Mouse (Mus musculus) hindbrain, embryonic 14.5 days (tissue): Measurements from ENCODE around the gene Ccdc15. TPM values are rescaled to one million over a fixed set of nuclear protein-coding genes. Genes with fewer than 3 reads are reported as not detected.

Experiments used
- ATAC-seq: fragments of 200-750 bp; cut with Nextera tagmentation; 2 replicates; pipeline ENCODE4 v1.8.0; 2017; ENCODE audit warnings: moderate number of reproducible peaks, mild to moderate bottlenecking, moderate TSS enrichment, moderate library complexity; ENCODE audit not compliant: low FRiP score
- DNase-seq: peaks from one replicate; pipeline ENCODE4 v3.0.0-alpha.2; 2015; ENCODE audit warnings: low spot score
- H3K27ac ChIP-seq: fragments of 300-500 bp; sonication (generic); 2 replicates; pipeline ENCODE4 v1.5.1; 2014; ENCODE audit warnings: mild to moderate bottlenecking, moderate library complexity
- H3K27me3 ChIP-seq: fragments of 300-500 bp; sonication (generic); 2 replicates; pipeline ENCODE4 v1.6.1; 2014; ENCODE audit warnings: mild to moderate bottlenecking, low read length, mixed read lengths; ENCODE audit not compliant: control insufficient read depth, insufficient read depth
- H3K36me3 ChIP-seq: fragments of 300-500 bp; sonication (generic); replicated peaks from 2 replicates; pipeline ENCODE4 v1.6.1; 2014; ENCODE audit not compliant: control insufficient read depth, insufficient read depth
- H3K4me1 ChIP-seq: fragments of 300-500 bp; sonication (generic); replicated peaks from 2 replicates; pipeline ENCODE4 v1.6.1; 2014; ENCODE audit warnings: antibody characterized with exemption, low read length, mixed read lengths; ENCODE audit not compliant: control insufficient read depth, insufficient read depth
- H3K4me2 ChIP-seq: fragments of 300-500 bp; sonication (generic); replicated peaks from 2 replicates; pipeline ENCODE4 v1.6.1; 2014; ENCODE audit warnings: mild to moderate bottlenecking, moderate library complexity
- H3K4me3 ChIP-seq: fragments of 300-500 bp; sonication (generic); replicated peaks from 2 replicates; pipeline ENCODE4 v1.5.1; 2014; ENCODE audit warnings: mild to moderate bottlenecking, low read length
- H3K9ac ChIP-seq: fragments of 300-500 bp; sonication (generic); 2 replicates; pipeline ENCODE4 v1.6.1; 2014
- H3K9me3 ChIP-seq: fragments of 300-500 bp; sonication (generic); 2 replicates; pipeline ENCODE4 v1.6.1; 2016; ENCODE audit warnings: low read length; ENCODE audit not compliant: control insufficient read depth
- WGBS: fragments of 180-500 bp; shearing (Covaris S2); extraction: QIAGEN DNeasy Blood & Tissue Kit; methylation state at CpG from one replicate; pipeline ENCODE4 v1.1.7; 2014; 5-methylcytosine and 5-hydroxymethylcytosine counted together
- polyA plus RNA-seq: library from polyadenylated mRNA; unstranded; fragments of >200 nt; fragmentation: Nextera tagmentation; extraction: Ambion mirVana; gene quantifications from 2 replicates; pipeline ENCODE4 v1.2.1, GENCODE M21; 2014

Gene Ccdc15
- polyA plus RNA-seq, 1 experiment from 2014 or later: 7.0 TPM

DNA sequence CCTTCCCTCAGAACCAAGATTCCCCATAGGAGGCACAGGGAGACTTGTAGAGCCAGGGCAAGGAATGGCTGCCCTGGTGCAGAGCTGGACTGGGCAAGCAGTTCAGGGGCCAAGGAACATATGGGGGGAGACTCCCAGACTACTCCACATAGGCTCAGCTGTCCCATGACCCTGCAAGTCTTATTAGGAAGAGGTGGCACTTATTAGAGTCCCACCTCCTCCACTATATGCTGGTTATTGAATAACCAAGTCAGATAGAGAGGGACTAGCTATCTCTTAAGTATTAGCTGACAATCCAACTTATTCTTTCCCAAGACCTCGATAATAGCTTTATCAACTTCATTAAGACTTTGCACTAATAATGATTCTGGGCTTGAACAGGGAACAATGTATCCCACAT, 102.4 kb downstream of the Ccdc15 start:
- H3K4me3 ChIP-seq: no peak overlapping the region
- H3K27me3 ChIP-seq: no peaks in the 10 kb centered on the region
- WGBS: 94% methylated on average over 1 of the region's 1 CpGs
- H3K36me3 ChIP-seq: no peaks in the 10 kb centered on the region
- H3K4me2 ChIP-seq: no peak overlapping the region
- H3K27ac ChIP-seq: no peak overlapping the region
- H3K9ac ChIP-seq: no peak overlapping the region
- DNase-seq (no peak), ATAC-seq (no peak)
- H3K9me3 ChIP-seq: no peaks in the 10 kb centered on the region
- H3K4me1 ChIP-seq: no peaks in the 10 kb centered on the region

DNA sequence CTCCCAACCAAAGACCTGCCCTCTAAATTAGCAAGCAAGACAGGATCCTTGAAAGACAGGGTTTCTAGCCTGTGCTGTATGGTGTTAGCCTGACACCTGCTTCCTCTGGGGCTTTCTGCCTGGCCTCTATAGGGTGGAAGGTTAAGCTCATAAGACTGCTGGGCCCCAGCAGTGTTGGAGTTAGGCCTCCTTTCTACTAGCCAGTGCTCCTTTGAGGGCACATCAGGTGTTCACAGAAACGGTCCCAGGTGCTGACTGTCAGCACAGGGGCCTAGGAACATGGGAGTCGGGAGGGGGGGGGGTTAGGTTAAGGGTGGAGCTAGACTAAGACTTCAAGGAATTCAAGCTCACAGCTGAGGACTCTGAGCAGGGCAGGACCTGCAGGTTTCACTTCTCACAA, 102.8 kb downstream of the Ccdc15 start:
- no peak for ATAC-seq
- no peaks in the 10 kb centered on the region for H3K4me1 ChIP-seq
- H3K27me3 ChIP-seq: no peaks in the 10 kb centered on the region
- no peak overlapping the region for H3K4me3 ChIP-seq
- WGBS: 75% methylated on average over 2 of the region's 2 CpGs
- no peak overlapping the region for H3K27ac ChIP-seq
- H3K9me3 ChIP-seq: no peaks in the 10 kb centered on the region
- H3K36me3 ChIP-seq: no peaks in the 10 kb centered on the region
- no peak for DNase-seq
- H3K9ac ChIP-seq: no peak overlapping the region
- no peak overlapping the region for H3K4me2 ChIP-seq

DNA sequence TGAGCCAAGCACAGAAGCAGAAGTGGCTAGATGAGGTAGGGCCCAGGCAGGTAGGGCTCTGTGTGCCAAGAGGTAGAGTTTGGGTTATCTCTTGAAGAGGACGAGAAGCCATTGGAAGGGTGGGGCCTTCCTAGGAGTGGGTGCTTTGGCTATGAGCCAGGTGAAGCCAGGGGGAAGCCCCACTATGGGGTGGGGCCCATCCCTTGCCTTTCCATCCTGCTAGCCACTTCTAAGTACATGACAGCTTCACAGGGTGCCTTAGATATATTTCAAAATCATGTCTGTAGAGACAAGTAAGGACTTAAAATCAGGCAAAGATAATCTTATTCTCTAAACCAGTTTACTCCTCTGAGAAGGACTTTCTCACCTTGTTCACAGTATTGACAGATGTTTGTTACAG, 103.6 kb downstream of the Ccdc15 start:
- no peaks in the 10 kb centered on the region for H3K9me3 ChIP-seq
- H3K4me1 ChIP-seq: no peaks in the 10 kb centered on the region
- no peaks in the 10 kb centered on the region for H3K36me3 ChIP-seq
- ATAC-seq (peak; percentile 4; the same call in 1 of the 2 replicates), DNase-seq (no peak)
- no peak overlapping the region for H3K4me2 ChIP-seq
- H3K4me3 ChIP-seq: no peak overlapping the region
- no peak overlapping the region for H3K27ac ChIP-seq
- 100% methylated on average over 1 of the region's 1 CpGs for WGBS
- H3K27me3 ChIP-seq: no peaks in the 10 kb centered on the region
- no peak overlapping the region for H3K9ac ChIP-seq

DNA sequence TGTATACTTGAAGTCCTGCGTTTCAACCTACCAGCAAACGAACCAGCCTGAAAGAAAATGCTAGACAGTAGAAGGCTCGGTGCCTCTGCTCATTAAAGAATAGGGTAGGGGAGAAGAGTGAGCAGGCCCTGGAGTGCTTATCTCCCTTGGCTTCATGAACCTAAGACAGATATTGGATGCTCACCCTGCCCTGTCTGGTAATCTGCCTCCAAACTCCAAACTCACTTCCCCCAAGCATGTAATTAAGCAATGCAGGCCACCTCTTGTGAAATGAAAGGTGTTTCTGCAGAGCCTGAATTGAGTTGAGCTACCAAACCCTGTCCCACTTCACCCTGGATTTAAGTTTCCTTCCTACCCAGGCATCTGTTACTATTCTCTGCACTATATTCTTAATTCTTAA, 105.5 kb downstream of the Ccdc15 start:
- Histone ChIP-seq H3K4me2 (no peak overlapping the region), H3K9ac (no peak overlapping the region), H3K4me3 (no peak overlapping the region), H3K27ac (no peak overlapping the region), H3K27me3 (no peaks in the 10 kb centered on the region), H3K36me3 (no peaks in the 10 kb centered on the region), H3K4me1 (no peaks in the 10 kb centered on the region), H3K9me3 (no peaks in the 10 kb centered on the region)
- ATAC-seq: no peak
- WGBS: 91% methylated on average over 3 of the region's 3 CpGs
- no peak for DNase-seq

DNA sequence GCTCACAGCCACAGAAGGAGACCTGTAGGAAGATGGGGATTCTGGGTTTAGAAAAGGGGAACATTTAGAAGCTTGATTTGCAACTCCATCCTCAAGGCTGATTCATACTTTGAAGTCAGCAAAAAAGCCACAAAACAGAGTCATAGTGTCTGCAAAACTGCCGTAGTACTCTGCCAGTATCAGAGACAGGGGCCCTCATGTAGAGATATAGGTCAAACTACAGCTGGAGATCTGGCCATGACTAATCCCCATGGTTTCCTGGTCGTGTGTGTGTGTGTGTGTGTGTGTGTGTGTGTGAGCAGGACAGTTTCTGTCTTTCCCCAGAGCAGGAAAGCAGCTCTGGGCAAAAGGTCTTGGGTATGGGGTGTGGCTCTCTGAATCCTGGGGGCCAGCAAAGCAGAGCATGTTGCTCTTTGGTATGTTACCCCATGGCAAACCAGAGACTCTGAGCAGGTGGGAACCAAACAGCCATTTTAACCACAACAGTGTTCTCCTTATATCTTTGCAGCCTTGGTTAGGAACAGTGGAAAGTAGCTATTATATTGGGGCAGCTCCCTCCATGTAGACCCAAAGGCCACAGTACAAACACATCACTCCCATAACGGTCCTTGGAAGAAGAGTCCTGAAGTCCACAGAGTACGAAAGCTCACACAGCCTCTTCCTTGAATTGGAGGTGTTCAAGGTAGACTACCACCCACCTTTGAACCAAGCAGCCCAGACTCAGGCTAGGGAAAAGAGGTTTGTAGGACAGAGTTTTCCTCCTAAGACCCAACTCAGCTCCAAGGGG, 112.1 kb downstream of the Ccdc15 start:
- Histone ChIP-seq H3K36me3 (no peaks in the 10 kb centered on the region), H3K9ac (no peak overlapping the region), H3K4me1 (no peaks in the 10 kb centered on the region), H3K9me3 (no peaks in the 10 kb centered on the region), H3K4me2 (no peak overlapping the region), H3K27me3 (no peaks in the 10 kb centered on the region), H3K4me3 (no peak overlapping the region), H3K27ac (no peak overlapping the region)
- WGBS: 74% methylated on average over 4 of the region's 4 CpGs
- DNase-seq (no peak), ATAC-seq (no peak)

- ATAC-seq (no peak), DNase-seq (no peak)
- Histone ChIP-seq H3K27ac (no peak overlapping the region), H3K27me3 (no peaks in the 10 kb centered on the region), H3K9me3 (no peaks in the 10 kb centered on the region), H3K36me3 (no peaks in the 10 kb centered on the region), H3K4me2 (no peak overlapping the region), H3K9ac (no peak overlapping the region), H3K4me1 (no peaks in the 10 kb centered on the region), H3K4me3 (no peak overlapping the region)
- WGBS: 66% methylated on average over 22 of the region's 22 CpGs
Observed at GRCm38 (mm10) chr9:37232201-37233195, 115.7 kb downstream of the Ccdc15 start.

DNA sequence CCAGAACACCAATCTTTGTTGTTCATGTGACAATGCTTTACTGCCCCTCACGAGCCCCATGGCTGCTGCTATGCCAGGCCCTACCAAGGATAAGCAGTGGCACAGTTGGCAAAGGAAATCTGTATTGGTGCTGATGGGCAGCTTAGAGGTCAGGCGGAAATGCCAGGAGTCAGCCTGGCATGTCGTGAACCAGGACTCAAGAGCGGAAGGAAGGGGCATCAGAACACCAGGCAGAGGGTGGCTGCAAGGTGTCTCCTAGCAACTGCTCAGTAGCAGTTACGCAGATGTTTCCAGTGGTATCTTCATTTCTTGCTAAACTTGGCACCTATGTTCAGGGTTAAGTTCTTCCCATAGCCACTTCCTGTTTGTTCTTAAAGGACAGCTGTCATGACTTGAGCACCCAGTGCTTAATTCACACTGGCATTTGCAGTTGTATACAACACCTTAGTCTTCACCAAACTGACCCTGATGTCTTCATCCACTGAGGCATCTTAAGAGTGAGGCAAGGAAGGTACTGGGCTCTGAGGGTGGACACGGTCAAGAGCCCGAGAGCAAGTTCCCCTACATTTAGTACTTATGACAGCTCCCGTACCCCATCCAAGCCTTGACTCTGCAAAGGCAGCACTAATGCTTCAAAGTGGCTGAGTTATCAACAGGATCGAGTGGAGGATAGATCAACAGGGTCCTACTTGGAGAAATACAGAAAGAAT, 117.6 kb downstream of the Ccdc15 start:
- Histone ChIP-seq H3K4me1 (no peaks in the 10 kb centered on the region), H3K4me2 (no peak overlapping the region), H3K27me3 (no peaks in the 10 kb centered on the region), H3K9ac (no peak overlapping the region), H3K36me3 (no peaks in the 10 kb centered on the region), H3K27ac (no peak overlapping the region), H3K4me3 (no peak overlapping the region), H3K9me3 (no peaks in the 10 kb centered on the region)
- WGBS: 94% methylated on average over 9 of the region's 9 CpGs
- no peak for ATAC-seq
- DNase-seq: no peak

GRCm38 (mm10) chr9:37229880-37230325, 118.3 kb downstream of the Ccdc15 start:
- no peak overlapping the region for H3K27ac ChIP-seq
- DNase-seq (peak; percentile 81), ATAC-seq (peak; percentile 89)
- no peaks in the 10 kb centered on the region for H3K27me3 ChIP-seq
- WGBS: 4% methylated on average over 1 of the region's 1 CpGs
- no peaks in the 10 kb centered on the region for H3K36me3 ChIP-seq
- no peak overlapping the region for H3K9ac ChIP-seq
- H3K4me2 ChIP-seq: no peak overlapping the region
- no peaks in the 10 kb centered on the region for H3K4me1 ChIP-seq
- no peaks in the 10 kb centered on the region for H3K9me3 ChIP-seq
- no peak overlapping the region for H3K4me3 ChIP-seq
